Mouse (Mus musculus): Measurements from ENCODE around the gene Per2. TPM values are rescaled to one million over a fixed set of nuclear protein-coding genes. Genes with fewer than 3 reads are reported as not detected.

Per2 gene
- polyA plus RNA-seq (2015; fragmentation: Nextera tagmentation; extraction: Ambion mirVana), result 1.6 and 1.9 TPM in 2 replicates

DNA sequence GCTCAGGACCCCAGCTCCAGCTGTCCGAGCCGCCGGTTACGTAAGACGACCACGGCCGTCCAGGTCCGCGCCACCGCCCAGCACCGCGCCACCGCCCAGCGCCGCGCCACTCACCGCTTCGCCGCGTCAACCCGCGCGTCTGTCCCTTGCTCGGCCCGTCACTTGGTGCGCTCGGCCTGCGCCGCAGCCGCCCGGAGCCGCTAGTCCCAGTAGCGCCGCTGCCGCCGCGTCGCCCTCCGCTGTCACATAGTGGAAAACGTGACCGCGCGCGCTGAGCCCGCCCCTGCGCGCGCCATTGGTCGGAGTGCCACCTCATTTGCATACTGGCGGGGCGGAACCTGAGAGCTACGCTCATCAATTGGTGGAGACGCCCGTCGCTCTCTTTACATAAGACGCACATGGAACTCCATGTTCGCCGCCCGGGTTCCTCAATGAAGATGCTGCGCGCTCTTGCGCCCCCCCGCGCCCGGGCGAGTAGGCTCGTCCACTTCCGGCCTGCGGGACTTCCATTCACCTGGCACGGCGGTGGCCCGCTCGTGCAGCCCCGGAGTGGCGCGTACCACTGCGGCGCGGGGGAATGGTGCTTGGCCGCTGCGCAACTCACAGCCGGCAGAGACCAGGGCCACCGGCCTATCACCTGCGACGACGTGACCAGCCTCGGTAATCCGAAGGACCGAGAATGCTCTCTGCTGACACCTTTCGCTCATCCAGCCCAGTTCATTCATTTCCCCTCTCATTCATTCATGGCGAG is at the start of gene Per2:
Gene Per2, minus strand, starts transcription at position 266 of the 751 bp plus-strand sequence.

DNA sequence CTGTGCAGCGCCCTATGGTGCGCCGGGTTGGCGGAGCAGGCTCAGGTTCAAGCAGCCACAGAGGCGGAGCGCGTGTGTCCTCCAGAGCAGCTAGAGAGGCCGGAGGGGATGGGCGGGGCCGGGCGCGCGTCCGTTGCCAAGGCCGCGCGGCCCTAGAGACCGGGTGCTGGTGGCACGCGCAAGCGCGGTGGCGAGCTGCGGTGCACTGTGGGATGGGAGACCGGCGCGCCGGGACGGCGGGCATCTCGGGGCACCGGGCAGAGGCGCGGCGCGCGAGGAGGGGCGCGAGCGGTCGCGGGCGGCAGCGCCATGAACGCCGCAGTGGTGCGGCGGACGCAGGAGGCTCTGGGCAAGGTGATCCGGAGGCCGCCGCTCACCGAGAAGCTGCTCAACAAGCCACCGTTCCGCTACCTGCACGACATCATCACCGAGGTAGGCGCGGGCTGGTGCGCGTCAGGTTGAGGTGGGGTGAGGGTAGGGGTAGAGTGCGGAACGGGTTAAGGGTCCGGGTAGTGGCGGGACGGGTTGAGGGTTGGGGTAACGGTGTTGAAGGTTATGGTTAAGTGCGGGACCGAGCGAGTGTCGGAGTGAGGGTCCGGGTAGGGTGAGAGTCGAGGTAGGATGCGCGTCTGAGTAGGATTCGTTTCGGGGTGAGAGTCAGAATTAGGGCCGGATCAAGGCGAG is 35.5 kb upstream of the Per2 start, which contains the start of gene Traf3ip1:
Gene Traf3ip1, plus strand, starts transcription at position 191 of the 684 bp plus-strand sequence.

DNA sequence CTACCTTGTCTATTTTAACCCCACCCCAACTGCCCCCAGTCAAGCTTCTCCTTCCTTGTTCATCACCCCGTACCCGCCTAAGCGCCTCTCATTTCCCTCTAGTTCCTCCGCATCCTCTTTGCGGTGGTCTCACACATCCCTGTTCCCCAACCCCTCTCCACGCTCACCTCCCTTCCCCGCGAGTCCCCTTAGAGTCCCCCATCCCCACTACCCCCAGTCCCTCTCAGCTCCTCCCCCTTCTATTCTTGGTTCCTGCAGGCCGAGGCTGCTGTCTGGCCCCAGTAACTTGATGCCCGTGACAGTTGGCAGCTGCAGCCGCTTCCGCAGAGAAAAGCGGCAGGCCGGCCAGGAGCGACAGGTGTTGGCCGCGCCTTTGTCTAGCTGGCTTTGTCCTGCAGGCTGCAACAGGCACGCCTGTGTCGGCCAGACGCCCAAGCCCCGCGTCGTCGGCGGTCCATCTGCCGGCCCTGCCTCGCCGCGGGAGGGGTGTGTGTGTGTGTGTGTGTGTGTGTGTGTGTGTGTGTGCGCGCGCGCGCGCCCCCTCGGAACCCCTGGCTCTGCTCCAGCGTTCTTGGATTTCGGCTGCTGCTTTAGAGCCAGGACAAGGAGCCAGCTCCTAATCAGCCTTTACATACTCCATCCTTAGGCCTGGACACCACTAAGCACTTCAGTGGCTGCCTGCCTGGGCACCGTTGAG is 45.1 kb downstream of the Per2 start, which contains the start of gene Hes6:
Gene Hes6, minus strand, starts transcription at position 141 of the 697 bp plus-strand sequence.

DNA sequence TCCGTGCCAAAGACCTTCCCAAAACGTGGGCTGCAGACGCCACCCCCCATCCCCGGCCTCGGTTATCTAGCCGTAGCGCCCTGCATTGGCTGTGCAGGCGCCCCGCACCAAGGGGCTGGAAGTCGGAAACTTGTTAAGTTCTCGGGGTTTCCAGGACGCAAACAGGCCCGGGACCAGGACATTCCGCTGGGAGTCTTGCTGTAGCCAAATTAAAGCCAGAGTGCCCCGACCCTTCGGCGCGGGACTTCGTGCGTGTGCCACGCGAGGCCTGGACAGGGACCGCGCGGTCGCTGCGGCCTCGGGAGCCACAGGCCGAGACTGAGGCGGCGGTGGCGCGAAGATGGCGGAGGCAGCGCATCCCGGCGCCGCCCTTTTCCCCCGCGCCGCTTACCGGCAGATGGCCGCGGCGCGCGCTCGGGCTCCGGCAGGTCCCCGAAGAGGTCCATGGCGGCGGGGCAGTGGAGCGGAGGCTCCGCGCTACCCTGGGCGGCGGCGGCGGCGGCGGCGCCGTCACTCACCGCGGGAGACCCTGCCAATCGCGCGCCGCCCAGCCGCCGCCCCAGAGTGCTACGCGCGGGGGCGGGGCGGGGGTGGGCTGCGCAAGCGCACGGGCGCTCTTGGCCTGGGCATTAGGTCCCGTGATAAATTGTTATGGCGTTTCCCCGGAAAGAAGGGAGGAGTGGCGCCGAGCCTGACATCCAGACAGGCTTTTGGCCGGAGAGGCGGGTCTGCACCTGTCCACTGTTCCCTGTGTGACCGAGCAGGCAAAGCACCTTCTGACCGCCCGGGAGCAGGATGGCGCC is 60.7 kb downstream of the Per2 start, which contains the start of gene Ilkap:
Gene Ilkap, minus strand, starts transcription at position 556 of the 803 bp plus-strand sequence.

DNA sequence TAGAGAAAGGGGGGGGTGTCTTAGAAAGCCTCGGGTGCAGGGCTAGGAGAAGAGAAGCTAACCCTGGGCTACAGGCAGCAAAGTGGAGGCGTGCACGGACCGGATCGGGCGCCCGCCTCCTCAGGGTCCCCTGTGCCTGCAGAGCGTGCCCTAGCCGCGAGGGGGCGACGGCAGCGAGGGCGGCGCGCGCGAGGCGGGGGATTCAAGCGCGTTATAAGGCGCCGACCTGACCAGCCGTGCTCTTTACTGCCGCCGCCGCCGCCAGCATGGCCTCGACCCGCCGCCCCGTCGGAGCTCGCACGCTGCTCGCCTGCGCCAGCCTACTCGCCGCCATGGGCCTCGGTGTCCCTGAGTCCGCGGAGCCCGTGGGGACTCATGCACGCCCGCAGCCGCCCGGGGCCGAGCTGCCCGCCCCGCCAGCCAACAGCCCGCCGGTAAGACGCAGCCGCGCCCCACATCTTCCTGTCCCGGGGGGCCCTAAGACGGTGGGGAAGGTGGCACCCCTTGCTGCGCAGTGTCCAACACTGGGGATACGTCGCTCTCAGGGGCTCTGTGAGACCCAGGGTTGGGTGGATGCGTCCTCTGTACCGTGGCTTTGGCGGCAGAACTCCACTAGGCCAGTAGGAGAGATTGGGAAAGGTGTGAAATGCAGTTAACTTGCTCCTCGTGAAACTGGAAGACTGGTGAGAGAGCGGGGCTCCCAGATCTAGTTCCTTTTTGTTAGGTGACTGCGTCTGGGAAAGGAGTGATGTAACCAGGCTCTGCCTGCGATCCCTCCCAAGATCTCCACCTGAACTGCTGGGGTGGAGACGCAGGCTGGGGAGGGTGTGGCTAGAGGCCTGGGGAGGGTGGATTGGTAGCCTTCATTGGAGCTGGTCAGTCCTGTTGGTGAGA is 92.7 kb downstream of the Per2 start, which contains the start of gene Erfe:
Gene Erfe, plus strand, starts transcription at position 216 of the 894 bp plus-strand sequence.

Other genes starting within 250 kb of the Per2 start
- 61.5 and 65.3 TPM in 2 replicates for gene Ube2f, start 209.0 kb downstream of the Per2 start, polyA plus RNA-seq (2015; fragmentation: Nextera tagmentation; extraction: Ambion mirVana)
- 19.4 and 20.6 TPM in 2 replicates for gene Scly, start 161.0 kb downstream of the Per2 start, polyA plus RNA-seq (2015; fragmentation: Nextera tagmentation; extraction: Ambion mirVana)
- gene Espnl, start 137.2 kb downstream of the Per2 start, polyA plus RNA-seq (2015; fragmentation: Nextera tagmentation; extraction: Ambion mirVana), result 0.05 TPM in 1 of 2 replicates, not detected in the other
- 0.30 and 0.41 TPM in 2 replicates for gene Klhl30, start 108.3 kb downstream of the Per2 start, polyA plus RNA-seq (2015; fragmentation: Nextera tagmentation; extraction: Ambion mirVana)
- gene Erfe, start 92.9 kb downstream of the Per2 start, polyA plus RNA-seq (2015; fragmentation: Nextera tagmentation; extraction: Ambion mirVana), result 0.96 and 2.9 TPM in 2 replicates
- gene Ilkap, start 60.5 kb downstream of the Per2 start, polyA plus RNA-seq (2015; fragmentation: Nextera tagmentation; extraction: Ambion mirVana), result 81.5 and 82.0 TPM in 2 replicates
- 23.4 and 31.9 TPM in 2 replicates for gene Hes6, start 45.3 kb downstream of the Per2 start, polyA plus RNA-seq (2015; fragmentation: Nextera tagmentation; extraction: Ambion mirVana)
- gene Traf3ip1, start 35.3 kb upstream of the Per2 start, polyA plus RNA-seq (2015; fragmentation: Nextera tagmentation; extraction: Ambion mirVana), result 3.0 and 3.1 TPM in 2 replicates
- gene Asb1, start 81.2 kb upstream of the Per2 start, polyA plus RNA-seq (2015; fragmentation: Nextera tagmentation; extraction: Ambion mirVana), result 9.2 and 9.4 TPM in 2 replicates

Data from spleen, postnatal 0 days (tissue).